Mouse (Mus musculus): Measurements from ENCODE around the gene Crb1.

DNA sequence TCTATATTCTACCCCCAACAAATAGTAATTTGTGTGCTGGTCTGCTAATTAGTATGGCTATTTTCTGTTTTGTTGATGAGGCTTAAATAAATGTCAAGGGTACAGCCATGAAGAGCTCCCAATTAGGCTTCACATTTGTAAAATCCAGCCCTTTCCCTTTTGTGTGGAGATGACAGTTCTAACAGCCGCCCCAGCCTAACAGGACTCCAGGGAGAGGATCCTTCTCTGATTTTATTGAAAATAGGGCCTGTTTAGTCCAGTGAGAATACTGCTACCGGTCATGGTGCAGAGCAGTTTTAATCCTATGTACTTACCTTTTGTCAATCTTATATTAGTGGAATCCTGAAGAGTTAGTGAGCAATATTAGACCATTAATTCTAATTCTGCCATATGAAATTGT, 223.9 kb downstream of the Crb1 start:
- TF ChIP-seq CTCF (IDR thresholded peaks at IDR 0.05; ENCODE audit: low read depth) (no peak), EP300 (IDR thresholded peaks at IDR 0.05; ENCODE audit: low read depth) (no peak)

Measured in liver, postnatal 0 days (tissue).